Mouse (Mus musculus) liver, adult (tissue): ENCODE results near the gene Prdm8.

Source experiments
- GATA4 ChIP-seq: IDR thresholded peaks from 2 replicates; pipeline ENCODE4 v1.6.1; 2014; ENCODE audit warnings: mild to moderate bottlenecking, low read length; ENCODE audit not compliant: insufficient replicate concordance

The Prdm8 gene

DNA sequence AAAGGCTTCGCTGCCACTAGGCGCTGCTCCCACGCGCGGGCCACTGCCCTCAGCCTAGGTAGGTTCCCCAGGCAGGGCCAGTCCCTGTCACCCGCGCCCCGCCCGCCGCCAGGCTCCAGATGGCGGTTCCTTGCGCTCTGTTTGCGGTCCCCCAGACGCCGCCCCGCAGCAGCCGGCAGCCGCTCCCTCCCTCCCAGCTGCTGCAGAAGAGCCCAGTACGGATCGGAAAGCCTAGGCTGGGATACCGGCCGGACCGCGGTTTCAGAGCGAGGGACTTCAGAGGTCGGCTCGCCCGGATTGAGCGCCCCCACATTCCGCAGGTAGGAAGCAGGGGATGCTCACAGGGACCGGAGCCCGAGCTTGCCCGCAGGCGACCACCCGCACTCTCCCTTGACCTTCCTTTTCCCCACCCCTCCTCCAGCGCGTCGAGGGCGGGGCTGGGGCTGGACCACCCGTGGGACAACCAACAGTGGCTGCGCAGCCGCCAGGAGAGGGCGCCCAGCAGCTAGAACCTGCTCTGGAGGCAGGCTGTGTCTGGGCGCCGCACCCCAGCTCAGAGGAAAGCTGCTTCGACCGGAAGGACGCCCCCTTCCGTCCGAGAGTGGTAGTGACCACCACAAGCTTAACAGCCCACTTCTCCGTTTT is at the start of gene Prdm8:
Gene Prdm8 (plus strand): TSS at position 19 of the 645 bp plus-strand sequence.
- TF ChIP-seq GATA4, result no peak

DNA sequence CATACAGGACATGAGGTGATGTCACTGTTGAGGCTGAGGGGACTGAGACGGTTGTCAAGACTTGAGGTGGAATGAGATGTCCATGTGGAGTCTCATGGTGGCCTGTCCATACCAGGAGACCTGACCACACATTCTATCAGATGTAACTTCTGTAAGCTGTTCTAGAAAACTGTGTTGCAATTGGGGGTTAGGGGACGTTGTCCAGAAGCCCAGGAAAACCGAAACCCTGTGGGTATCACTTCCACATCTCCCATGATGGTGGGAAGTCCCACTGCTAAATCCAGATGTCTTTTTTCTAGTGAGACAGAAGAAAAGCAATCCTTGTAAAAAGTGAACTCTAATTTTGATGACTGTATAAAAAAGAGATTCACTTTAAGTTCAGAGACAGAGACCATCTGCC is 39.9 kb upstream of the Prdm8 start:
- no peak for TF ChIP-seq GATA4

DNA sequence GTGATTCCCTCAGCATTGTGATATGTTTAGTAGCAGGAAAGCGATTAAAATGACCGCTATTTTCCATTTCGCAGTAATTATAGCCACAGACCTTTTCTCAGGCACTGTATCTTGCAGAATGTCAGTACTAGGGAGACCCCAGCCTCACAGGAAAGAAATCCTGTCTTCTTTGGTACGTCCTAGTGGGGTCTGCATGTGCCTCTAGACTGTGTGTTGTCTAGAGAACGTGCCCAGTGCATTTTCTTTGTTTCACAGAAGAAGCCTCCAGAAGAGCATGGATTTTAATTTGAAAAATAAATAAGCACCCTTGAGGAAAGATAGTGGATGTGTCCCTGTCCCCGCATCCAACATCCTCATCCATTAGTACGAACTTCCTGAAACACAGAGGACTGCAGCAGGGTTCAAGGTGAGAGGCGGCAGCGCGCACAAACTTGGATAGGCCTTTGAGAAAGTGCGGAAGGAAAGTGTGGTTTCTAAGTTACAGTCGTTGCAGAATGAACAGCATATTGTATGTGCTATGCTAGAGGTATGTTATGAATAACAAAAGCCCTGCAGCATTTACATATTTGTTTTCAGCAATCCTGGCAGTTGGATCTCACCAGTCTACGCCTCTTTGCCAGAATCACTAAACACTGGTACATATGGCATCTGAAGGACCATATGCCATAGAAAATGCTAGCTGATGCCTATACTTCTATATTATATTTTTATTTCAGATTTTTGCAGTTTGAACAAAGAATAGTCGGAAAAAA is 28.3 kb upstream of the Prdm8 start:
- no peak for TF ChIP-seq GATA4

DNA sequence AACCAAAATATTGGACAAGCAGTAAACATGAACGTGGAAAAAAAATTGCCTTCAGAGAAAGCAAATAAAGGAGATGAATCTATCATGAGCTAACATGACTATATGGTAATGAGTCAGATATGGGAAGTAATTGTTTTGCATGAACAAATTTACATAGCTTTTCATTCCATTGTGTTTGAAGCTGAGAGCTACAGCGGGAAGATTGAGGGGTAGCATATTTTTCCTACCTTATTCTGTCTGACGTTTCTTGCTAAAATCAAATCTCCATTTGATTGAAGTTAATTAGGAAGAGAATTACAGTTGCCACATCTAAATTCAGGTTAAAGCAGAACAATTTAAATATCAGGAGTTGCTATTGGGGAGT is 27.7 kb upstream of the Prdm8 start:
- no peak for TF ChIP-seq GATA4

DNA sequence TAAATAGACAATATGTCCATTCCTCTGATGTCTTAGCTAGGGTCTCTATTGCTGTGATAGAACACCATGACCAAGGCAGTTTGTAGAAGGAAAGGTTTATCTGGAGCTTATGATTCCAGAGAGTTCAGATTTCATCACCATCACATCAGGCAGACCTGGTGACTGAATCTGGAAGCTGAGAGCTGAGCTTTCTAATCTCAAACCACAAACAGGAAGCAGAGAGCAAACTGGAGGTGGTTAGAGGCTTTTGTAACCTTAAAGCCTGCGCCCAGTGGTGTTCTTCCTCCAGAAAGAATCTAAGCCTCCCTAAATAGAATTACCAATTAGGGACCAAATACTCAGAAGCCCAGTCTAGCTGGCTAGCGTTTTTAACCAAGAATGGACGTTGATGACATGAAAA is 20.1 kb upstream of the Prdm8 start:
- no peak for TF ChIP-seq GATA4

DNA sequence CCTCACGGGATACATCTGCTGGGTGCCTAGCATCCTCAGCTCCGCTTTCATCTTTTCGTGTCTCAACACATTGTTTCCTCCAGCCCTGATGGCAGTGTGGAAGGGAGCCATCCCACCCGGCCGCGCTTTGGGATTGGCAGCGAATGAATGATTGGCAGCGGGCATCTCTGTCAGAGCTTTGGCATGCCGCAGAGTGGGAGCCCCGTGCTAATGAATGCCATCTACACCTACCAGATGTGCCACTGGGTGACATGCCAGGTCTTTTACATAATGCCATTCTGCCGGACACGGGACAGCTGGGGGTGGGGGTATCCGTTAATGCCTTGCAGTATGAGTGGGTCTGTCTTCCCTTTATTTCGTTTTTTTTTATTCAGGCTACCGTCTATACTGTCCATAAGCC is 882 bp upstream of the Prdm8 start:
- no peak for TF ChIP-seq GATA4

DNA sequence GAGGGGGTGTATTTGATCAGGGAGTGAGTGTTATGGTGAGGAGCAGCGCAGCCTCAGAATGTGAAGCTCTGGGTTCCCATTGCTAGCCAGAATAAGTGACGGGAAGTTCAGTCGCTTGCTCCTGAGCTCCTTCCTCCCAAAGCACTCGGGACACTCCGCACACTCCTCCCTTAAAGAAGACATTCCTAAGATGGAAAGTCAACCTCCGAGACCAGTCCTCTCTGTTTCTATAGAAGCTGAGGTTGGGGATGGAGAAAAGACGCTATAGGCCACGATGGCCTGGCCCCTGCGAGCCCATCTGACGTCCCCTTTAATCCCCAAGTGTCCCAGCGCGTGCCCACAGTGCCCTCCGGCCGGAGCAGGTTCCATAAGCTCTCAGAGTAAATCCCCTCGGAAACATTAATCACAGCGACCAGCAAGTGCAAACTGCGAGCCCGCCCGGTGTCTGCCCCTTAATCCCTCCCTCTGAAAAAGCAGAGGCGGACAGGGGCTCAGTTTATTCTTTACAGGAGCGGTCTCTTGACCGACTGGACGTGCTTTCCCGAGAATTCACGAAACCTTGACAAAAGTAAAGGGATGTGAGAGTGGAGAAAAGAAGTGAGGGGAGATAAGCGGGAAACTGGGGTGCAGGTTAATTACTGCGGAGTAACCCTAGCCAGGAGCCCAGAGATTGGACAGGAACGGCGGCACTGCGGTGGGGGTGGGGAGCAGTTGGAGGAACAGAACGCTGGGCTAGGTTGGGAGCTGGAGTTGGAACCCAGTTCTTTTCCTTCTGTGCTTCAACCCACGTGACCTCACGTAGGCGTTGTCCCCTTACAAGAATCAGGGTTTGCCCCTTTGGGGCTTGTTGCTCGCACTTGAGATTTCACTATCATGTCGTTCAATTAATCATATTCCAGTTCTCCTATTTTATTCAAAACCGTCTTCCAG is 1.6 kb downstream of the Prdm8 start:
- no peak for TF ChIP-seq GATA4

DNA sequence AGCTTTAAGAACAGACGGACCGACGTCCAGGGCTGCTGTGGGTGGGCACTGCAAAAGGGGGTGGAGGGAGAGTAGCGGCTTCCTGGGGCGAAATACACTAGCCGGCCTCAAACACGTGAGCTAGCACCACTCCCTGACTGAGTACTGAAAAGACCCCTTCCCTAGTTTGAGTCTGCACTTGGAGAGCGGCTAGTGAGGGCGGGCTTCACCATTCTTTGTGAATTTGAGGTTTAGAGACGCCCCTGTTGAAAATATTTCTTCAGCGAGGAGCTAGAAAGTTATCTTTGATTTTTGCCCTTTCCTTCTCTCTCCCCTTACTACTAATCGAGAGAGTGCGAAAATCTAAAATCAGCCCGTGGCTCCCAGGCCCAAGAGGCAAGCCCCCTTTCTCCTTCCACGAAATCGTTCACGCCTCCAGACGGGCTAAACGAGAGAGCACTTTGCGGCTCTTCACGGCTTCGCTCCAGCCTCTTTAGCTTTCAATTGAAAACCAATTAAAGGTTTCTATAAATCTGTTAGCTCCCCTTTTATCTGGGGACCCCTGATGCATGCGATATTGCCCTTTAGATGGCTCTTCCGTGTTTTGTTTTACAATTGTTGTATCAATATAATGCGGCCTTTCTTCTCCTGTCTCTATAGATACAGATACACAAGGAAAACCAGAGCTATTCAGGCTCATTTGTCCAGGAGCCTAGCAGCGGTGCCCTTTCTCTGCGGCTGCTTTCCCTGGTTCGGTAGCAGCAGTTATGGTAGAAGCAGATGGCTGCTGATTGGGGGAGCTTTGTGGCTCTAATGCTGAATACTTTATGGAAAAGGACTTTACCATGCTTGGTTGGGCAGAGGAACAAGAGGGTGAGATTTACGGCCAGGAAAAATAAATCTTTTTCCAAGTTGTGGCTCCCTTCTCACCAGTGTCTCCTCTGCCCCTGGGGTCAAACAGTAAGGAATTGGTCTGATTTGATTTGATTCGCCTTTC is 2.7 kb downstream of the Prdm8 start:
- no peak for TF ChIP-seq GATA4

DNA sequence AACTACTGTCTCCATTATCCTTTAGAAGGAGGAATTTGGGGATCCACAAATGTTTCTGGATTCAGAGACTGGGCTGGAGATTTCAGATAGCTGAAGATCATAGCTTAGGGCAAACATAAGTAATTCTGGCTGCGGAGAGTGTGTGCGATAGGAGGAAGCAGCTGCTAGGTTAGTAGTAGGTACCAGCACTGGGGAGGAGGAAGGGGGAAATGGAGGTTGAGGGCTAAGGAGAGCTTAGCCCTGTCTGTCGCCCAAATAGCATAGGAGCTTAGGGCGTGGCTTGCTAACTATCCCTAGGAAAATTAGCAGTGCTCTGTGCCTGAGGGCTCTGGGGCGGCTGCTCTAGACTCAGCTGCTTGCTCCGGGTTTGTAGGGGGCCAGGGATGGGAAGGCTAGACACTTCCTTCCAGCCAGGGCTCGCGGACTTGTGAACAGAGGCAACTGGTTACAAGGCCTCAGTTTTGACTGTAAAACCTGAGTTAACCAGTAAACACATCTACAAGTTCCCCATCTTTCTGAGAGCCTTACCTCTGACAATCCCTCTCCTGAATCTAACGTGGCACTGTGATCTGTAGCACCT is 4.7 kb downstream of the Prdm8 start:
- TF ChIP-seq GATA4, result no peak

DNA sequence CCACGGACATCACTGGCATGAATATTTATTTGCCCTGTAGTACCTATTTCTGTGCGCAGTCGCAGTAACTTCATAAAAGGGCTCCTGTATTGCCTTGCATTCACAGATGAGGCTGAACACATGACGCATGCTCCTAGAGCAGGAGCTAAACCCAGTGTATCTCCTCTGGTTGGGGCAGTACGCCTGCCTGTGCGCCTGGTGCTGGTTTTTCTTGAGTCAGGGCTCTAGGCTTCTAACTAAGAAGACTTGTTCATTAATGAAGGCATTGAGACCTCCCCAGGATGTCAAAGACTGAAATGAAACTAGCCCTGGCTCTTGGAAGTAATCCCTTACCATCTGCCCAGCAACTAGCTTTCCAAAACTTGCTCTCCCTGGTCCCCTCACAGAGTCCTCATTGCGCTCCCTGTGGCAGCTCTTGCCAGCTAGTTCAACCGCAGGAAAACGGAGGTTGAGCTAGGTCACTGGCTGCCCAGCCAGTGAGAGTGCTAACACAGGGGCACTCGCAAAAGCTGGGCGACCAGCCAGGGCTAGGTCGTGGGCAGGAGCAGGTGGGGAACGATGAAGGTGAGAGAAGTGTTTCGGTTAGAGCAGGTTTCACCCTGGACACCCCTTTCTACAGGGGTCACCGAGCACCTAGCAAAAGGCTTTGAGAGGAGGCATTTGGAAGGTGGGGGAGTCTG is 5.6 kb downstream of the Prdm8 start:
- no peak for TF ChIP-seq GATA4

DNA sequence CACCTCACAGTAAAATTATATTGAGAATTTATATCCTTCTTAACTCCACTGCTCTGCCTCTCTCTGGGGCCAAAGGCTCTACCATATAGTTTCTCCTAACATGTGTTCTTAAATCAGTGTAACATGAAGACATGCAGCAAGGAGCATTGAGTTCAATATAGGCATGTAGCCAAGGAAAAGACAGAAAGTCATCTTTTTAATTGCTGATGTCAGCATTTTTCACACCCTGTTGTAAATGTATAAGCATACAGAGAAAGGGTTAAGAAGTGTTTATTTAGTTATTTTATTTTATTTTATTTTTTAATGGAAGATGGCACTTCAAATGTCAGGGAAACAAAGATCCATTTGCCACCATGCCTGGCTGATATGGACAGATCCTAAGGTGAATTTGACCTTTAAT is 6.7 kb downstream of the Prdm8 start:
- TF ChIP-seq GATA4, result no peak

DNA sequence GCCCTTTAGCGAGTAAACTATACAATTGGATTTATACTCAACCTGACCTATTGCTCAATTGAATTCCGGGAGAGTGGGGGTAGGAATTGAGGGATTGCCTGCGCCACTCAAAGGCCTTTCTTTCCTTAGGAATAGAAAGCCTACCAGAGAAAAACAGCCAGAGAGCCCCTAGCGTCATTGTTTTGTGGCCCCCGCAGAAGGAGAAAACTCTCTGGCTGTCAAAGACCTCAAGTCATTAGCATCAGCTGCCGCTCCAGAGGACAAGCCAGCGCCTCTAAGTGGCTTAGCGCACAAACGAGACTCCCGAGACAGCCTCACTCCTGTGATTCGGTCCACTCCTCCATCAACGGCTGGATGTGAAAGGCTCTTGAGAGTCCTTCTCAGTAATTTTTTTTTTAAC is 12.6 kb downstream of the Prdm8 start:
- no peak for TF ChIP-seq GATA4

DNA sequence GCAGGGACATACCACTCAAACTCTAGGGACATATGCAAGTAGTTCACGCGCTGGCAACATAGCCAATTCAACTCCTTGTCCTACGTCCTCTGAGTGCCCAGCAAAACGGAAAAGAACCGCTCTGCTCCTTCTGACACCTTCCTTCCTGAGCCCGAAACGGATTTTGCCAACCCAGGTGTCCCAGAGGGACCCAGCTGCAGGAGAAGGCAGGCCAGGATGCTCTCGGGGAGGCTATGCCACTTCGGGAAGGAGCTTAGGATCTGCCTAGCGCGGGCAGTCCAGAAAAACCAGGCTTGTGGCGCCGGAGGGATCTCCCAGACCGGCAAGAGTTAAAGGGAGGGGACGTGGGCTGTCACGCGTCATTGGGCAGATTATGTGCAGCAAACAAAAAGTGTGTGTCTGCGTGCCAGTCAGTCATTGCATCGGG is 13.5 kb downstream of the Prdm8 start:
- no peak for TF ChIP-seq GATA4
